13 mouse cellular contexts compared by ENCODE assay signal in the genomic region with DNA sequence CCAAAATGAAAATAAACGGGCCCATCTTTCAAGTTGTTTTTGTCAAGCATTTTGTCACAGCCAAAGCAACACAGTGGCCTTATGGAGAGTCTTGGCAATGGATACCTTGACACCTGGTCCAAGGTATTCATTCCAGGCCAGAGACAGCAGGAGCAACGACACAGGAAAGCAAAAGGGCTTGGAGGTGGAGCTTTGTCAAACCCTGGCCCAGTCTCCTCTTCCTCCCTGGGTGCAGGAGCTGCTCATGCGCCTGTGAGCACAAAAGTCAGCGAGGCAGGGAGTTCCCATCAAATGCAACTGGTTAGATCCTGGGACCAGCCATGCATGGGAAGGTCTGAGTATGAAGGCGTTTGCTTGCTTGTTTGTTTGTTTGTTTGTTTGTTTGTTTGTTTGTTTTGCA. TPM values are rescaled to one million over a fixed set of nuclear protein-coding genes. Genes with fewer than 3 reads are reported as not detected.
DNase-seq lines count a peak whose midpoint lies in the region; ATAC-seq and TF ChIP-seq lines count a peak whose summit lies in the region.
"Had no signal": no experiment of that assay in that cellular context is flagged by ENCODE, and none has a peak within 500 bp of the region (broad histone marks: within the 10 kb centered on the region; RNA-seq: fewer than 3 reads in every experiment).

No protein-coding gene starts in this region.

- no peak overlapping the region for H3K4me2 ChIP-seq in embryonic facial prominence, embryonic 13.5 days
- H3K4me2 ChIP-seq in hindbrain, embryonic 16.5 days (ENCODE audit: low read length): no peak overlapping the region
- no peak overlapping the region for H3K4me2 ChIP-seq in midbrain, embryonic 15.5 days
- H3K4me2 ChIP-seq: limb, embryonic 13.5 days had no signal

- no peaks in the 10 kb centered on the region for H3K36me3 ChIP-seq in embryonic facial prominence, embryonic 13.5 days
- no peaks in the 10 kb centered on the region for H3K36me3 ChIP-seq in embryonic facial prominence, embryonic 10.5 days (replicated peaks)
- H3K36me3 ChIP-seq in hindbrain, embryonic 10.5 days: no peaks in the 10 kb centered on the region
- no peaks in the 10 kb centered on the region for H3K36me3 ChIP-seq in hindbrain, embryonic 16.5 days (ENCODE audit: control insufficient read depth, insufficient read depth, low read length)
- no peaks in the 10 kb centered on the region for H3K36me3 ChIP-seq in midbrain, embryonic 15.5 days (replicated peaks)
- H3K36me3 ChIP-seq: limb, embryonic 13.5 days had no signal

- H3K27me3 ChIP-seq in embryonic facial prominence, embryonic 13.5 days: no peaks in the 10 kb centered on the region
- H3K27me3 ChIP-seq in embryonic facial prominence, embryonic 10.5 days (replicated peaks; ENCODE audit: low read depth, poor library complexity, severe bottlenecking): no peaks in the 10 kb centered on the region
- 0 out of 2 replicates have a peak, but pooled peaks cover under 1% of the 10 kb centered on the region for H3K27me3 ChIP-seq in hindbrain, embryonic 10.5 days (ENCODE audit: insufficient read depth, poor library complexity, severe bottlenecking)
- no peaks in the 10 kb centered on the region for H3K27me3 ChIP-seq in hindbrain, embryonic 16.5 days (replicated peaks; ENCODE audit: control insufficient read depth, insufficient read depth, low read length)
- H3K27me3 ChIP-seq in midbrain, embryonic 15.5 days (replicated peaks): no peaks in the 10 kb centered on the region
- H3K27me3 ChIP-seq: limb, embryonic 13.5 days had no signal

- WGBS in embryonic facial prominence, embryonic 13.5 days: 67% methylated on average over 5 of the region's 5 CpGs
- 74% methylated on average over 5 of the region's 5 CpGs for WGBS in embryonic facial prominence, embryonic 10.5 days
- whole genome bisulfite sequencing in hindbrain, embryonic 10.5 days: 77% methylated on average over 5 of the region's 5 CpGs
- 67% methylated on average over 5 of the region's 5 CpGs for WGBS in hindbrain, embryonic 16.5 days
- WGBS in midbrain, embryonic 15.5 days: 75% methylated on average over 5 of the region's 5 CpGs

- H3K9ac ChIP-seq in embryonic facial prominence, embryonic 13.5 days: no peak overlapping the region
- H3K9ac ChIP-seq in hindbrain, embryonic 16.5 days (ENCODE audit: low read depth, low read length): no peak overlapping the region
- H3K9ac ChIP-seq in midbrain, embryonic 15.5 days: no peak overlapping the region
- H3K9ac ChIP-seq: limb, embryonic 13.5 days had no signal

- H3K9me3 ChIP-seq in embryonic facial prominence, embryonic 13.5 days: no peaks in the 10 kb centered on the region
- H3K9me3 ChIP-seq in embryonic facial prominence, embryonic 10.5 days: no peaks in the 10 kb centered on the region
- H3K9me3 ChIP-seq in hindbrain, embryonic 10.5 days: no peaks in the 10 kb centered on the region
- no peaks in the 10 kb centered on the region for H3K9me3 ChIP-seq in hindbrain, embryonic 16.5 days (ENCODE audit: control insufficient read depth, low read length)
- no peaks in the 10 kb centered on the region for H3K9me3 ChIP-seq in midbrain, embryonic 15.5 days
- H3K9me3 ChIP-seq: limb, embryonic 13.5 days had no signal

- TF ChIP-seq POLR2A in embryonic fibroblast, embryonic 13.5 days (IDR thresholded peaks at IDR 0.05; ENCODE audit: low read depth, low read length): no peak

- no peak for ATAC-seq in embryonic facial prominence, embryonic 13.5 days (ENCODE audit: insufficient number of reproducible peaks, insufficient read depth, low FRiP score, low TSS enrichment, low read depth)
- no peak for ATAC-seq in hindbrain, embryonic 16.5 days
- no peak for ATAC-seq in midbrain, embryonic 15.5 days (replicated peaks)

- H3K4me1 ChIP-seq in embryonic facial prominence, embryonic 13.5 days: peaks cover 25% of the 10 kb centered on the region
- peaks cover 24% of the 10 kb centered on the region for H3K4me1 ChIP-seq in embryonic facial prominence, embryonic 10.5 days
- H3K4me1 ChIP-seq in hindbrain, embryonic 10.5 days (replicated peaks): peaks cover 23% of the 10 kb centered on the region; the same call in 1 of the 2 replicates
- peaks cover 3% of the 10 kb centered on the region; the same call in 1 of the 2 replicates for H3K4me1 ChIP-seq in hindbrain, embryonic 16.5 days (ENCODE audit: control insufficient read depth, insufficient read depth, low read depth, low read length)
- H3K4me1 ChIP-seq in embryonic fibroblast, embryonic 13.5 days (ENCODE audit: control insufficient read depth, insufficient read depth, low read length): peaks cover 26% of the 10 kb centered on the region
- no peaks in the 10 kb centered on the region for H3K4me1 ChIP-seq in midbrain, embryonic 15.5 days

- H3K4me3 ChIP-seq in embryonic facial prominence, embryonic 13.5 days: no peak overlapping the region
- no peak overlapping the region for H3K4me3 ChIP-seq in embryonic facial prominence, embryonic 10.5 days
- no peak overlapping the region for H3K4me3 ChIP-seq in hindbrain, embryonic 10.5 days
- H3K4me3 ChIP-seq in hindbrain, embryonic 16.5 days (ENCODE audit: low read length): no peak overlapping the region
- H3K4me3 ChIP-seq in embryonic fibroblast, embryonic 13.5 days (ENCODE audit: insufficient read depth, low read length): no peak overlapping the region
- H3K4me3 ChIP-seq in midbrain, embryonic 15.5 days: no peak overlapping the region
- H3K4me3 ChIP-seq: limb, embryonic 13.5 days; megakaryocyte, embryonic 14.5 days had no signal

- no peak for TF ChIP-seq CTCF in embryonic fibroblast, embryonic 13.5 days (IDR thresholded peaks at IDR 0.05; ENCODE audit: borderline replicate concordance, insufficient read depth, low read length)

- H3K27ac ChIP-seq in embryonic facial prominence, embryonic 13.5 days: peak overlapping the region; percentile 45; the same call in 1 of the 2 replicates
- no peak overlapping the region for H3K27ac ChIP-seq in embryonic facial prominence, embryonic 10.5 days (replicated peaks)
- 0 out of 2 replicates have a peak overlapping the region, but pooled peaks have one; percentile 9 for H3K27ac ChIP-seq in hindbrain, embryonic 10.5 days
- no peak overlapping the region for H3K27ac ChIP-seq in hindbrain, embryonic 16.5 days (ENCODE audit: low read depth, low read length)
- peak overlapping the region; percentile 97 for H3K27ac ChIP-seq in embryonic fibroblast, embryonic 13.5 days (ENCODE audit: insufficient read depth, low read length)
- H3K27ac ChIP-seq in midbrain, embryonic 15.5 days: no peak overlapping the region
- H3K27ac ChIP-seq: limb, embryonic 13.5 days had no signal

- DNase-seq in embryonic facial prominence, embryonic 10.5 days (ENCODE audit: low spot score): no peak
- DNase-seq in hindbrain, embryonic 10.5 days (ENCODE audit: low spot score): no peak
- DNase-seq in cerebellum, adult 11 months: peak; percentile 78
- no peak for DNase-seq in embryo, embryonic 11 days
- DNase-seq: kidney, adult 8-10 months; lung, adult 2 months; thymus, postnatal 25 days had no signal

RNA-seq across cellular contexts. Expression of a gene that starts 21.7 kb away (rescaled TPM):
- 4.3 and 5.4 TPM in 2 replicates for polyA plus RNA-seq in embryonic facial prominence, embryonic 13.5 days (2015; fragmentation: Nextera tagmentation; extraction: Ambion mirVana)
- polyA plus RNA-seq in embryonic facial prominence, embryonic 10.5 days (2016; fragmentation: Nextera tagmentation; extraction: Ambion mirVana): 1.2 and 1.4 TPM in 2 replicates
- polyA plus RNA-seq in hindbrain, embryonic 10.5 days (2016; fragmentation: Nextera tagmentation; extraction: Ambion mirVana): 0.77 and 1.2 TPM in 2 replicates
- 6.0 and 7.2 TPM in 2 replicates for polyA plus RNA-seq in hindbrain, embryonic 16.5 days (2015; fragmentation: Nextera tagmentation; extraction: Ambion mirVana)
- 76.3 and 150 TPM in 2 replicates for polyA plus RNA-seq in embryonic fibroblast, embryonic 13.5 days (2011; ENCODE audit: insufficient read length, low read depth, missing spikeins)
- polyA plus RNA-seq in midbrain, embryonic 15.5 days (2015; fragmentation: Nextera tagmentation; extraction: Ambion mirVana): 2.7 and 2.8 TPM in 2 replicates

RNA-seq across cellular contexts. Expression of a gene that starts 45.1 kb away (rescaled TPM):
- polyA plus RNA-seq in embryonic facial prominence, embryonic 13.5 days (2015; fragmentation: Nextera tagmentation; extraction: Ambion mirVana): 43.9 and 67.9 TPM in 2 replicates
- 10.8 and 15.2 TPM in 2 replicates for polyA plus RNA-seq in embryonic facial prominence, embryonic 10.5 days (2016; fragmentation: Nextera tagmentation; extraction: Ambion mirVana)
- 7.3 and 9.0 TPM in 2 replicates for polyA plus RNA-seq in hindbrain, embryonic 10.5 days (2016; fragmentation: Nextera tagmentation; extraction: Ambion mirVana)
- 38.5 and 39.8 TPM in 2 replicates for polyA plus RNA-seq in hindbrain, embryonic 16.5 days (2015; fragmentation: Nextera tagmentation; extraction: Ambion mirVana)
- 130 and 148 TPM in 2 replicates for polyA plus RNA-seq in embryonic fibroblast, embryonic 13.5 days (2011; ENCODE audit: insufficient read length, low read depth, missing spikeins)
- polyA plus RNA-seq in midbrain, embryonic 15.5 days (2015; fragmentation: Nextera tagmentation; extraction: Ambion mirVana): 25.0 and 25.6 TPM in 2 replicates

Comparison
In these comparisons a context has a peak if more than half of its experiments do, and no peak if none do; other contexts are left out.
1. H3K27ac ChIP-seq: peak in embryonic facial prominence, embryonic 13.5 days (single experiment), hindbrain, embryonic 10.5 days (single experiment) and embryonic fibroblast, embryonic 13.5 days (single experiment); none in embryonic facial prominence, embryonic 10.5 days (single experiment), hindbrain, embryonic 16.5 days (single experiment) and midbrain, embryonic 15.5 days (single experiment).